Comparison of ENCODE assay signal across 18 mouse cellular contexts in the genomic region with DNA sequence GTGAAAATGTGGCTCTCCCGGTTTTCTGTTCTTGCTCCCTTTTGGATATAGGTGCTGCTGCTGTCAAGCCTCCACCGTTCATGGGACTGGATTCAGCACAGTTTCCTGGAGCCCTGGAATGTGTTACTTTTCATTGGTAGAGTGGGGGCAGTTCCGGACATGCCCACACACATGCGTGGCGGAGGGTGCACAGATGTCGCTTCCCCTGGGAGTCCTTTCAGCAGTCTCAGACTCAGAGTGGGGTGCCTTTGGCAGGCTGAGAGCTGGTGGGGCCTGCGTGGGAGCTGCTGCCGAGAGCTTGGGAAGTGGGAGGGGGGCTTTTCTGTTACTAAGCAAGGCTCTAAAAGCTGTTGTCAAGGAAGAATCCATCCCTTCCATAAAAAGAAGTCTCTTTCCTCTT.
DNase-seq lines count a peak whose midpoint lies in the region; ATAC-seq lines count a peak whose summit lies in the region.
"Had no signal": no experiment of that assay in that cellular context is flagged by ENCODE, and none has a peak within 500 bp of the region (broad histone marks: within the 10 kb centered on the region; RNA-seq: fewer than 3 reads in every experiment).

No protein-coding gene starts in this region.

- H3K36me3 ChIP-seq in heart, embryonic 12.5 days: no peaks in the 10 kb centered on the region
- H3K36me3 ChIP-seq: hindbrain, embryonic 15.5 days; liver, embryonic 15.5 days; neural tube, embryonic 13.5 days had no signal

- no peaks in the 10 kb centered on the region for H3K27me3 ChIP-seq in heart, embryonic 12.5 days (replicated peaks)
- H3K27me3 ChIP-seq: hindbrain, embryonic 15.5 days; liver, embryonic 15.5 days; neural tube, embryonic 13.5 days had no signal

- no peak overlapping the region for H3K4me2 ChIP-seq in heart, embryonic 12.5 days
- H3K4me2 ChIP-seq: hindbrain, embryonic 15.5 days; liver, embryonic 15.5 days; neural tube, embryonic 13.5 days had no signal

- intact Hi-C loops in left cerebral cortex, postnatal 4 days (cut with DNase I): no loop called here
- intact Hi-C loops in left cerebral cortex, postnatal 36 days (cut with DNase I): loop anchor here (2.0 to 10.0 kb wide), 5 partner anchors 110 to 538 kb away; a partner anchor contains a TSS

- no peak for ATAC-seq in heart, embryonic 12.5 days (ENCODE audit: insufficient number of reproducible peaks, low FRiP score)

- H3K4me3 ChIP-seq in heart, embryonic 12.5 days: no peak overlapping the region
- H3K4me3 ChIP-seq: hindbrain, embryonic 15.5 days; liver, embryonic 15.5 days; neural tube, embryonic 13.5 days had no signal

- H3K27ac ChIP-seq in heart, embryonic 12.5 days (ENCODE audit: poor library complexity, severe bottlenecking): no peak overlapping the region
- H3K27ac ChIP-seq: hindbrain, embryonic 15.5 days; liver, embryonic 15.5 days; neural tube, embryonic 13.5 days had no signal

- no peaks in the 10 kb centered on the region for H3K4me1 ChIP-seq in heart, embryonic 12.5 days (replicated peaks)
- H3K4me1 ChIP-seq: hindbrain, embryonic 15.5 days; liver, embryonic 15.5 days had no signal

- H3K9ac ChIP-seq in heart, embryonic 12.5 days: no peak overlapping the region
- H3K9ac ChIP-seq: hindbrain, embryonic 15.5 days; liver, embryonic 15.5 days; neural tube, embryonic 13.5 days had no signal

- WGBS in heart, embryonic 12.5 days: 71% methylated on average over 8 of the region's 8 CpGs

- DNase-seq in left cerebral cortex, adult 11 months (ENCODE audit: low spot score): peak; percentile 66
- DNase-seq in left cerebral cortex, postnatal 4 days: no peak
- DNase-seq in layer of hippocampus, postnatal 14 days (ENCODE audit: low spot score in 2 of 2): peak; percentile 59 to 84
- DNase-seq in left cerebral cortex, postnatal 36 days (ENCODE audit: low spot score in 2 of 2): peak; percentile 87 to 90
- DNase-seq in telencephalon, adult 2 months (ENCODE audit: low read depth, low spot score): peak; percentile 89
- no peak for DNase-seq in adrenal gland, adult 8-10 months
- DNase-seq in urinary bladder, adult 2 months (ENCODE audit: low spot score): no peak
- DNase-seq: adrenal gland, postnatal 36 days; B cell, adult 2 months; cerebellum, adult 11 months; heart, adult 18-20 months; kidney, adult 8-10 months; lung, postnatal 4 days; retina, postnatal 1 day had no signal

- H3K9me3 ChIP-seq in heart, embryonic 12.5 days (replicated peaks): 0 out of 2 replicates have a peak, but pooled peaks cover 4% of the 10 kb centered on the region
- H3K9me3 ChIP-seq: hindbrain, embryonic 15.5 days; liver, embryonic 15.5 days had no signal

Comparison
In these comparisons a context has a peak if more than half of its experiments do, and no peak if none do; other contexts are left out.
1. DNase-seq: peak in left cerebral cortex, adult 11 months (single experiment), layer of hippocampus, postnatal 14 days (2 of 2), left cerebral cortex, postnatal 36 days (2 of 2) and telencephalon, adult 2 months (single experiment); none in left cerebral cortex, postnatal 4 days (single experiment), adrenal gland, adult 8-10 months (single experiment) and urinary bladder, adult 2 months (single experiment).